Mouse (Mus musculus): Measurements from ENCODE around the gene Lmo1.
A peak's percentile ranks its signal among the peaks of the same experiment; 100 is the strongest.

The Lmo1 gene

DNA sequence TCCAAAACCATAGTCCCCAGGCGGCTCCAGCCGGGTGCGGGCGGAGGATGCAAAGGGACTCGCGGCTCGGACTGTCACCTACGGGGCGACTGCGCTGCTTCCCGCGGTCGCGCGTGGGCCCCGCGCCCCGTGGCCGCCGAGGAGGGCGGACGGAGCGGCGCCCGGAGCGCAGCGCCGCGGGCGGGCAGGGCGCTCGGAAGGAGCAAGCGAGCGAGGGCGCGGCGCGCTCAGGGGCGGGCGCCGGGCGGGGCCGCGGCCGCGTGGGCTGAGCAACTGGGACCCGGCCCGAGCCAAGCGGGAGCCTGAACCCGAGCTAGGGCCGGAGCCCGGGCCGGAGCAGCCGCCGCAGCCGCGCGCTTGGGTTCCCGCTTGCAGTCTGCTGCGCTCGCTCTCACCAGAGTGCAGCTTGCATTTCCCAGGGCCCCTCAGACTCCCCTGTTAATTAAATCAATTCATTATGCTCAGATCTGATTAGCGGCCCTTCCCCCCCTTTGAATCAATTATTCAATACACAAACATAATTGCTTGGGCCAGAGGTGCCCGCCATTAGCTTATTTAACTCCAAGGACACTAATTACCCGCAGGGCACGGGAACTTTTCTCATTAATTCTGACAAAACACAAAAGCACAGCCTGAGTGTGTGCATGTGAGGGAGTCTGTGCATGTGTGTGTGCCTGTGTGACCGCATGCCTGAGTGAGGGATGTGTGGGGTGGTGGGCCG is at the start of gene Lmo1:
Gene Lmo1 (minus strand): TSS at position 259 of the 721 bp plus-strand sequence.
- no peaks in the 10 kb centered on the region for H3K27me3 ChIP-seq (ENCODE audit: control insufficient read depth, insufficient read depth, low read length, poor library complexity, severe bottlenecking)
- no peak for DNase-seq (ENCODE audit: low read depth, low spot score)
- no peaks in the 10 kb centered on the region for H3K36me3 ChIP-seq (ENCODE audit: control insufficient read depth, insufficient read depth, low read length, poor library complexity, severe bottlenecking)

DNA sequence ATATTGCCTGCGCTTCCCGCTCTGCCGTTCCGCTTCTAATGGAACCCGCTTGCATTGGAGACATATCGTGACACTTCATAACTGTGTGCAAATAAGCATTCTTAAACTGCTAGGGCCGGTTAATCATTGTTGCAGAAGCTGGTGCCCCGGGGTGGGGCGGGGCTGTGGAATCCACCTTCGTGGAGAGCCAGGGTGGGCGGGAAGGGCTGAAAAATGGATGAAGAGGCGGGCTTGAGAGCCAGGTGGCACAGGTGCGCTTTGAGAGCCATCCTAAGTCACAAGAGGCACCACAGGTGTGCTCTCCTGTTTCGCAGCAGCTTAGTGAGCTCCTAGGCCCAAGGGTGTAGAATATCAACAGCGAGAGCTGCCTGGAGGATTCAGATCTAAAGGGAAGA is 46.7 kb upstream of the Lmo1 start:
- Histone ChIP-seq H3K36me3 (ENCODE audit: control insufficient read depth, insufficient read depth, low read length, poor library complexity, severe bottlenecking) (no peaks in the 10 kb centered on the region), H3K27me3 (ENCODE audit: control insufficient read depth, insufficient read depth, low read length, poor library complexity, severe bottlenecking) (no peaks in the 10 kb centered on the region)
- no peak for DNase-seq (ENCODE audit: low read depth, low spot score)

DNA sequence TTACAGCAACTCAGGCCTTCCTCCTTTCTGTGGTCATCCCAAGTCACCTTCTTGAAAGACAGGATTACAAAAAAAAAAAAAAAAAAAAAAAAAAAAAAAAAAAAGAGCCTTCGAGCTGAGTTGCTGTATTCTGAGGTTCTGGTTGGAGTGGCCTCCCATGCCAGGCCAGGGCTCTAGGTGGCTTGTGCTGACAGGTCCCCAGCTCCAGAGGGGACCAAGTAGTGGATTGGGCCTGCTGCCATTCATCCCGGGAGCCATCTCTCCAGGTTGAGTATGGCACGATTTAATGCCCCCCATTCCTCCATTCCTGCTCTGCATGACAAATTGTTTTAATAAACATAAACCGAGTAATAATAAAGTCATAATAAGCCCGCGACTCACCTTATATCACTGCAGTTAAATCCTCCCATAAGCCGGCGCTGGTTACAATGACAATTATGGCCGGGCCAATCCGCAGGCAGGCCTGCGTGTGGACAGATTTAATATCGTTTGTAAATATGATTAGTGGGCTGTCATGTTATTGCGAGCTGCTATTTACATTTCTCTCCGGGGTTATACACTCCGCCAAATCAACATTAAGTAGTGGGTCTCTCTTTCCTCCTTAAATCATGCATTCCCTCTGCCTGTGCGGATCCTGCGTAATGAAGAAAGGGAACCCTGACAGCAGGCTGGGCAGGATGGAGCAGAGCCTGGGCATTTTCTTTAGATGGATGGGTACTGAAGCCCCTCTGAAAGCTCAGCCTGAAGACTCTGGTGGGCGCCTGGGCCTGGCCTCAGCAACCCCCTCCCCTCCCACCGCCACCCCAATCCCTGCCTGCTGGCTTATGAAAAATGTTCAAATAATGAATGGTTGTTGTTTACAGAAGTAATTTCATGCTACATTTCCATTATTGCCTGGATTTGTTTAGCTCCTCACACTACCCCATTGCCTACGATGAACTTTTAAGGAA is 46.0 kb upstream of the Lmo1 start:
- no peak for DNase-seq (ENCODE audit: low read depth, low spot score)
- no peaks in the 10 kb centered on the region for H3K27me3 ChIP-seq (ENCODE audit: control insufficient read depth, insufficient read depth, low read length, poor library complexity, severe bottlenecking)
- H3K36me3 ChIP-seq (ENCODE audit: control insufficient read depth, insufficient read depth, low read length, poor library complexity, severe bottlenecking): no peaks in the 10 kb centered on the region

DNA sequence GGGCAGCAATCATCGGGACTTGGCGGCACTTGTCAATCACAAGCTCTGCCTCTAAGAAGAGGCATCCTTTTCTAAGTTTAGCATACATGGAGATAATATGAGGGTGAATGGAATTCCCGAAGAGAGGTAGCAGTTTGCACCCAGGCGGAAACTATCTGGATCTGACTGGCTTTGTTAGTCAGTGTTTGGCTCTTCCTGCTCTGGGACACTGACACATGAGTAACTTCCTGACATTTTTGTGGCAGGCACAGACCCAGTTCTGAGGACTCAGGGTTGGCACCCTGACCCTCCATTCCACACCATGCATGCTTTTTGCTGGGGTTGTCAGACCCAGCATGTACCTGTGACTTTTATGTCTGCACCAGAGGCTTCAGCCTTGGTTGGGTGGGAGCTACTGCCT is 45.0 kb upstream of the Lmo1 start:
- no peaks in the 10 kb centered on the region for H3K27me3 ChIP-seq (ENCODE audit: control insufficient read depth, insufficient read depth, low read length, poor library complexity, severe bottlenecking)
- DNase-seq (ENCODE audit: low read depth, low spot score): no peak
- no peaks in the 10 kb centered on the region for H3K36me3 ChIP-seq (ENCODE audit: control insufficient read depth, insufficient read depth, low read length, poor library complexity, severe bottlenecking)

DNA sequence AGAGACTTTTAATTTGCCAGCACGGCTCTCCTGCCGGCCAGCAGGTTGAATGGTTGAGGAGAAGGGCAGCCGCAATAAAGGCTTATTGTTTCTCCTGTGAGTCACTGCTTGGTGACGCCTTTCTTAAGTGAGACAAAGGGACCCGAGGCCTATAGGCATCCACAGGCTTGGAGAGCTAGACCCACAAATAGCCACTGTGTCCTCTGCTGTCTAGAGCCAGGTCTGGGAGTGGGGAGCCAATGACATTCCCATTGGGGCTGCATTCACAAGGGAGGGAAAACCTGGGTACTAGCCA is 43.9 kb upstream of the Lmo1 start:
- H3K27me3 ChIP-seq (ENCODE audit: control insufficient read depth, insufficient read depth, low read length, poor library complexity, severe bottlenecking): no peaks in the 10 kb centered on the region
- H3K36me3 ChIP-seq (ENCODE audit: control insufficient read depth, insufficient read depth, low read length, poor library complexity, severe bottlenecking): no peaks in the 10 kb centered on the region
- DNase-seq (ENCODE audit: low read depth, low spot score): no peak

DNA sequence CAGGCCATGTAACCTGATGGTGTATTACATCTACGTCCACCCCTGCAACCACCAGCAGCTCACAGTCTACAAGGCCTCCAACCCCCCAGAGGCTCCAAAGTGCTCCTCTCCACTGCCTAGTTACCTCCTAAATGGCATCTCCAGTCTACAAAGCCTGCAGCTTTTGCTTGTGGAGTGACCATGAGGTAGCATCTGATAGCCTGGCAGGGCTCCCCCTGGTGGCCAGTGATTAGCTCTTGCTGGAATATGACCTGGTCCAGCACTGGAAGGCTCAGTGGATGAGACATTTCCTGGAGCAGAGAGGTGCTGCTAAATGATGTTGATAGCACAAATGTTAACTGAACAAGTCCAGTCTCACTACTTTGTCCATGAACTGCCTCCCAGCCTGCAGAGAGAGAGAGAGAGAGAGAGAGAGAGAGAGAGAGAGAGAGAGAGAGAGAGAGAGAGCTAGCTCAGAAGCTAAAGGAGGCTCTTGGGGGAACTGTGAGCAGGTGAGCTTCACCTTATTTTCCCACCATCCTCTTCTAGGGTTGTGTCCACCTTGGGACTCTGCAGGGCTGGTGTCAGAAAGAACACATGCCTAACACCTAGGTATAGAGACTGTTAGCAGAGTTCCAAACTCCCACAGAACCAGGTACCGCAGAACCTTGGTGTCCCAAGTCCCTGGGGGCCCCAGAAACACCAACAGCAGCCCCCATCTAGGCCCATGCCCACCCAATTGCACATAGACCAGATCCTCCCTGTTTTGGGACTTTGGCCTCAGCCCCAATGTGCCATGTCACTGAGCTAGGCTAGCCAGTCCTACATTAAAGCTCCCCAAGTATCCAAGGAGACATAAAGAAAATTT is 43.3 kb upstream of the Lmo1 start:
- Histone ChIP-seq H3K27me3 (ENCODE audit: control insufficient read depth, insufficient read depth, low read length, poor library complexity, severe bottlenecking) (no peaks in the 10 kb centered on the region), H3K36me3 (ENCODE audit: control insufficient read depth, insufficient read depth, low read length, poor library complexity, severe bottlenecking) (no peaks in the 10 kb centered on the region)
- peak; percentile 46 for DNase-seq (ENCODE audit: low read depth, low spot score)

DNA sequence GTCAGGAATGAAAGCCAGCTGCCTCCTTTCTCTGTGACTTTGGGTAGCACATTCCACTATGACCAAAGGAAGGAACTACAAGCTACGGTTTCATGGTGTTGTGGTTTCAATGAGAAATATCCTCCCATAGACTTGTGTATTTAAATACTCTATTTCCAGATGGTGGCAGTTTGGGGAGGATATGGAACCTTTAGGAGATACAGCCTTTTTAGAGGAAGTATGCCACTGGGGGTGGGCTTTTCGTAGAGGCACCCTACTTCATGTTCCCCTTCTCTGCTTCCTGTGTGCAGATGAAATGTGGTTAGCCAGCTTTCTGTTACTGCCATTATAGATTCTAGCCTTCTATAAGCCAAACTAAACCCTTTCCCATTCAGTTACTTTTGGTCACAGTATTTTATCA is 34.8 kb upstream of the Lmo1 start:
- peak; percentile 4 for DNase-seq (ENCODE audit: low read depth, low spot score)
- no peaks in the 10 kb centered on the region for H3K27me3 ChIP-seq (ENCODE audit: control insufficient read depth, insufficient read depth, low read length, poor library complexity, severe bottlenecking)
- H3K36me3 ChIP-seq (ENCODE audit: control insufficient read depth, insufficient read depth, low read length, poor library complexity, severe bottlenecking): no peaks in the 10 kb centered on the region

DNA sequence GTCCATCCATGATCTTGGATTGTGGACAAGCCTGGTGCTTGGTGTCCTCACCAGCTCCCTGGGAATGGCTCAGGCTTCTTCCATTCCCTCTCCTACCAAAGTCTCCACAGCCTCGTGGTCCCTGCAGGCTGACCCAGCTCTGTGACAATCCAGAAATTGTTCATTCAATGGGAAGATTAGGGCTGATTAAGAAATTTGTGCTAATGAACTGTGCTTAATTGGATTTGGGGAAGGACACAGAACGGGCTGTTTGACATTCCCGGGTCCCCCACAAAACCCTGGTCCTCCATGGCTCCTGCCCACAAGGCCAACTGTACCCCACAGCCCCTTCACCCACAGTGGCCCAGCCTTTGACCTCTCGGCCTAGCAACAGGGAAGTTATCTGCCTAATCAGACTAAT is 32.8 kb upstream of the Lmo1 start:
- Histone ChIP-seq H3K27me3 (ENCODE audit: control insufficient read depth, insufficient read depth, low read length, poor library complexity, severe bottlenecking) (no peaks in the 10 kb centered on the region), H3K36me3 (ENCODE audit: control insufficient read depth, insufficient read depth, low read length, poor library complexity, severe bottlenecking) (no peaks in the 10 kb centered on the region)
- DNase-seq (ENCODE audit: low read depth, low spot score): no peak

DNA sequence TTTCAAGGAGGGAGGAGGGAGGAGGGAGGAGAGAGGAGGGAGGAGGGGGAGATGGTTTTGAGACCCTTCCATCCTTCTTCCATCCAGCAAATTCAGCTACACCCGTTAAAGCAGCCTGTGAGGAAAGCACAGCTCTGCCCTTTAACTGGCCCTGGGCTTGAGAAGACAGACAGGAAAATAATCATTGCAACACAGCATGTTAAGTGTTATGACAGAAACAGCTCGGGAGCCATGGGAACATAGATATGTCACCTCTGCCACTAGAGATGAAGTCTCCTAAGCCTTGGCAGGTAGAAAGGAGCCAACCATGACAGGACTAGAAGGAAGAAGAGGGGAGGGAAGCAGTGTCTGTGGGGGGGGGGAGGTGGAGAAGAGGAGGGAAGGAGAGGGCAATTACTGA is 31.4 kb upstream of the Lmo1 start:
- H3K27me3 ChIP-seq (ENCODE audit: control insufficient read depth, insufficient read depth, low read length, poor library complexity, severe bottlenecking): no peaks in the 10 kb centered on the region
- DNase-seq (ENCODE audit: low read depth, low spot score): no peak
- no peaks in the 10 kb centered on the region for H3K36me3 ChIP-seq (ENCODE audit: control insufficient read depth, insufficient read depth, low read length, poor library complexity, severe bottlenecking)

DNA sequence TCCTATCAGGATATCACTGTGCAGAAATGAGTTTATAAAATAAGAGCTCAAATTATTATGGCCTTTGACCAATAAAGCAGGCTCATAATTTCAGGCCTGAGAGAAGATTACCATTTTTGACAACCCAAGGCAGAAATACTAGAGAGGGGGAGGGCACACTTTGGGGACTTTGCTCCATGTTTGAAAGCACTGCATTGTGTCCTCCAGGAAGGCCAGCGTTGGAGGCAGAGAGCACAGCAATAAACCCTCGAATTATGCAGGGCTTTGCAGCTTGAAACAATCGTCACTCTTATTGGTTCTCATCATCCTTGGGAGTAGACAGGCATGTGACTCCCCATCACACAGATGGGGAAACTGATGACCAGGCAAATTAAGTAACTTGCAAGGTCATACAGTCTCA is 28.1 kb upstream of the Lmo1 start:
- Histone ChIP-seq H3K27me3 (ENCODE audit: control insufficient read depth, insufficient read depth, low read length, poor library complexity, severe bottlenecking) (no peaks in the 10 kb centered on the region), H3K36me3 (ENCODE audit: control insufficient read depth, insufficient read depth, low read length, poor library complexity, severe bottlenecking) (no peaks in the 10 kb centered on the region)
- DNase-seq (ENCODE audit: low read depth, low spot score): no peak

DNA sequence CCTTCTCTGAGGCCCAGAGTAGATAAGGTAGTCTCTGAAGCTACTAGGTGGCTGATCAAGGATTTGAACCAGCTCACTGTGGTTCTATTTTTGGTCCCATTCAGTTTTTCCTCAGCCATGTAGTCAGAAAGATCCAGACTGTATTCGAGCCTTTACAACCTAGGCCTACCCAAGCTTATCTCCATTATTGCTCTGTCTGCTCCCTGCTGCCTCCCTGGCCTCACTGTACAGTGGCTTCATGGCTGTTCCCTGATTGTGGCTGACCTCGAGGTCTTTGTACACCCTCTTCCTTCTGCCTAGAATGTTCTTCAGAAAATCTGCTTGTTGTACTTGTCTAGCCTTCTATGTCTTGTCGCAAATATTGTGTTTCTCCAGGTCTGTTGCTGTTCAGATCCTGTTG is 25.6 kb upstream of the Lmo1 start:
- no peaks in the 10 kb centered on the region for H3K27me3 ChIP-seq (ENCODE audit: control insufficient read depth, insufficient read depth, low read length, poor library complexity, severe bottlenecking)
- no peaks in the 10 kb centered on the region for H3K36me3 ChIP-seq (ENCODE audit: control insufficient read depth, insufficient read depth, low read length, poor library complexity, severe bottlenecking)
- DNase-seq (ENCODE audit: low read depth, low spot score): no peak

DNA sequence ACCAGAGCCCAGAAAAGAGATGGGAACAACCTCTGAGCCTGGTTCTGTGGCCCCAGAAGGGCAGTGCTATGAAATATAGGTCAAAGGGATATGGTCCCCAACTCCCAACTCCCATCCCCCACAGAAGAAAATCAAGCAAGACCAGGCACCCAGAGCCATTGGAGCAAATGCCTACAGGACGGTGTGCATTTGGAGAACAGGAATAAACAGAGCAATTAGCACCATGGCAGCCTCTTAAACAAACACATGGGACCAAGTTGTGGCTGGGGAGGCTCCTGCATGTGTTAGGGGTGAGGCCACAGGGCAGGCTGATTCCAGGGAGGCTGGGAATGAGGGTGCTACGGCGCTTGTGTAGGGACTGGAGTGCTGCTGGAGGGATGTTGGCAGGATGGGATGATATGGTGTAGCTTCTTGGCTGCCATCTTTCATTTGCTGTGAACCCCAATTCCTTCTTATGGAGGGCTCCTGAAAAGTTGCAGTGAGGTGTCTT is 22.2 kb upstream of the Lmo1 start:
- Histone ChIP-seq H3K36me3 (ENCODE audit: control insufficient read depth, insufficient read depth, low read length, poor library complexity, severe bottlenecking) (no peaks in the 10 kb centered on the region), H3K27me3 (ENCODE audit: control insufficient read depth, insufficient read depth, low read length, poor library complexity, severe bottlenecking) (no peaks in the 10 kb centered on the region)
- DNase-seq (ENCODE audit: low read depth, low spot score): no peak

DNA sequence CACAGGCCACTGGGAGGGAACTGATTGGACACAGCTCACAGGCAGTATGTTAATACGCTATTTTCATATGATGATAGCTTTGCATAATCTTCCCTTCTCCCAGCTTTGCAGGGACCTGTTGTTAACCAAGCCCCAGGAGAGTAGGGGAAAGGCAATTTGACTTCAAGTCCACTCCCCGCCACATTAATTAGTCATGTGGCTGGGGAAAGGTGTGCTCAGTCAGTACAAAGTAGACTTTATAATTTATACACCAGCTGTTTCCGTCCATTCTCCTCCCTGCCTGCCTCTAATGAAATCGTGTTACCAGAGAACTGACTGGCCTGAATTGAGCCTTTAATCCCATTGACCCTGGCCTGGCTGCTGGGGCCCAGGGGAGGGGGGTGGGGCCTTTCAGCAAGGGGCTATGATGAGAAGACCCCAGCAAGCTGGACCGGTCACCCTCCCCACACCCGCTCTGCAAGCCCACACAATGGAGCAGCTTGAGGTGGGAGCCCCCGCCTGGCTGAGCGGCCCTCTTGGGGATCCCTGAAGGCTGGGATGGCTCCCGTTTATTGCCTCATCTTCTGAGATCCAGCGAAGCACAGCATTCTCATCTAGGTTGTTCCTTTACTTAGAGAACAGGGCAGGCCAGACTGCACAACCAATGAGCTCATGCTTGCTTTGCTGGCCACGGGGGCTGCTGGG is 21.5 kb upstream of the Lmo1 start:
- no peaks in the 10 kb centered on the region for H3K27me3 ChIP-seq (ENCODE audit: control insufficient read depth, insufficient read depth, low read length, poor library complexity, severe bottlenecking)
- H3K36me3 ChIP-seq (ENCODE audit: control insufficient read depth, insufficient read depth, low read length, poor library complexity, severe bottlenecking): no peaks in the 10 kb centered on the region
- DNase-seq (ENCODE audit: low read depth, low spot score): no peak

DNA sequence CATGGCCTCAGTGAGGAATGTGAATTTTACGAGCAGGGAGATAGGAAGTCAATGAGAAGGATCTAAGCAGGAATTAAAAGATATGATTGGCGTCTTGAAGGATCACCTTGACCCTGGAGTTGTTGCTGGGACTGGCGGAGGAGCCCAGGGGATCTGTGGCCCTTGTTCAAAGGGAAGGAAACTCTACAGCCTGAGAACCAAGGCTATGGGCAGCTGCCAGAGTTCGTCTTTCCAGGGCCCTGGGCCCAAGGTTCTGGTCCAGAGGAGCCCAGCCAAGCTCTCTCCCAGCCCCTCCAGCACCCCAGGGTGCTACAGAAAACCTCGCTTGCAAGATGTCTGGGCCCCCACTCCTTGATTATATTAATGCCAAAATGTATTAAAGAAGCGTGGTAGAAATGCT is 21.0 kb upstream of the Lmo1 start:
- no peak for DNase-seq (ENCODE audit: low read depth, low spot score)
- Histone ChIP-seq H3K36me3 (ENCODE audit: control insufficient read depth, insufficient read depth, low read length, poor library complexity, severe bottlenecking) (no peaks in the 10 kb centered on the region), H3K27me3 (ENCODE audit: control insufficient read depth, insufficient read depth, low read length, poor library complexity, severe bottlenecking) (no peaks in the 10 kb centered on the region)
